Mouse (Mus musculus) limb, embryonic 11.5 days (tissue): ENCODE results near the gene Adcy2. TPM values are rescaled to one million over a fixed set of nuclear protein-coding genes. Genes with fewer than 3 reads are reported as not detected.

Experiments
- ATAC-seq: fragments of 200-750 bp; cut with Nextera tagmentation; 2 replicates; pipeline ENCODE4 v1.8.0; 2017; ENCODE audit warnings: low read depth; ENCODE audit not compliant: insufficient number of reproducible peaks, low FRiP score, low TSS enrichment
- DNase-seq: peaks from one replicate; pipeline ENCODE4 v3.0.0-alpha.2; 2015; ENCODE audit warnings: low spot score
- H3K27ac ChIP-seq: fragments of 300-500 bp; sonication (generic); replicated peaks from 2 replicates; pipeline ENCODE4 v1.5.1; 2014; ENCODE audit warnings: low read depth, mild to moderate bottlenecking, low read length
- H3K27me3 ChIP-seq: fragments of 300-500 bp; sonication (generic); 2 replicates; pipeline ENCODE4 v1.6.1; 2014; ENCODE audit warnings: mild to moderate bottlenecking, low read length, mixed read lengths; ENCODE audit not compliant: control insufficient read depth, insufficient read depth
- H3K36me3 ChIP-seq: fragments of 300-500 bp; sonication (generic); 2 replicates; pipeline ENCODE4 v1.6.1; 2014; ENCODE audit warnings: mild to moderate bottlenecking, low read length, moderate library complexity, mixed read lengths; ENCODE audit not compliant: control insufficient read depth, insufficient read depth
- H3K4me1 ChIP-seq: fragments of 300-500 bp; sonication (generic); 2 replicates; pipeline ENCODE4 v1.6.1; 2014; ENCODE audit warnings: low read length, mixed read lengths; ENCODE audit not compliant: control insufficient read depth, insufficient read depth
- H3K4me2 ChIP-seq: fragments of 300-500 bp; sonication (generic); 2 replicates; pipeline ENCODE4 v1.6.1; 2014; ENCODE audit warnings: low read depth, mild to moderate bottlenecking, moderate library complexity; ENCODE audit not compliant: severe bottlenecking
- H3K4me3 ChIP-seq: fragments of 300-500 bp; sonication (generic); 2 replicates; pipeline ENCODE4 v1.5.1; 2014; ENCODE audit warnings: low read depth, low read length
- H3K9ac ChIP-seq: fragments of 300-500 bp; sonication (generic); 2 replicates; pipeline ENCODE4 v1.6.1; 2014; ENCODE audit warnings: mild to moderate bottlenecking, low read length
- H3K9me3 ChIP-seq: fragments of 300-500 bp; sonication (generic); 2 replicates; pipeline ENCODE4 v1.6.1; 2016; ENCODE audit warnings: low read length; ENCODE audit not compliant: control insufficient read depth
- WGBS: fragments of 180-500 bp; shearing (Covaris S2); extraction: QIAGEN DNeasy Blood & Tissue Kit; methylation state at CpG from one replicate; pipeline ENCODE4 v1.1.7; 2014; 5-methylcytosine and 5-hydroxymethylcytosine counted together
- polyA plus RNA-seq: library from polyadenylated mRNA; unstranded; fragments of >200 nt; fragmentation: Nextera tagmentation; extraction: Ambion mirVana; gene quantifications from 2 replicates; pipeline ENCODE4 v1.2.1, GENCODE M21; 2014

Gene Adcy2
- polyA plus RNA-seq, 1 experiment from 2014 or later, result 3.1 TPM

DNA sequence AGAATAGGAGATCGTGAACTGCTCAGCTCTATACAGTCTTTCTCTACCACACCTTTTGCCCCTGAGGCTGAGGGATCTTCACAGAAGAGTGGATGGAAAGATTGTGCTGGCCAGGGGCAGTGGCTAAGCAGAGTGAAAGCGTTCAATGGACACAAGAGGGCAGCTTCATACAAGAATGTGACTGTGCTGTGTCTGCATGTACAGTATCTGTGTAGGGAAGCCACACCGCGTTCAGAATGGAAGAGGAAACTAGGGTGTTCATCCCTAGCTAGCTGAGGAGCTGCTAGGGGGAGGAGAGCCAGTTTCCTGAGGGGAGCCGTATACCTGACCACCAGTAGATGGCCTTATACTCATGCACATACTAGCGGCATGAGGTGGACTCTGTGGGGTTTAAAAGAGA lies 376.5 kb downstream of the Adcy2 start:
- Histone ChIP-seq H3K36me3 (no peaks in the 10 kb centered on the region), H3K27ac (no peak overlapping the region), H3K9ac (no peak overlapping the region), H3K4me3 (no peak overlapping the region), H3K9me3 (no peaks in the 10 kb centered on the region), H3K27me3 (no peaks in the 10 kb centered on the region), H3K4me1 (no peaks in the 10 kb centered on the region), H3K4me2 (no peak overlapping the region)
- 69% methylated on average over 6 of the region's 6 CpGs for WGBS
- DNase-seq (no peak), ATAC-seq (no peak)

DNA sequence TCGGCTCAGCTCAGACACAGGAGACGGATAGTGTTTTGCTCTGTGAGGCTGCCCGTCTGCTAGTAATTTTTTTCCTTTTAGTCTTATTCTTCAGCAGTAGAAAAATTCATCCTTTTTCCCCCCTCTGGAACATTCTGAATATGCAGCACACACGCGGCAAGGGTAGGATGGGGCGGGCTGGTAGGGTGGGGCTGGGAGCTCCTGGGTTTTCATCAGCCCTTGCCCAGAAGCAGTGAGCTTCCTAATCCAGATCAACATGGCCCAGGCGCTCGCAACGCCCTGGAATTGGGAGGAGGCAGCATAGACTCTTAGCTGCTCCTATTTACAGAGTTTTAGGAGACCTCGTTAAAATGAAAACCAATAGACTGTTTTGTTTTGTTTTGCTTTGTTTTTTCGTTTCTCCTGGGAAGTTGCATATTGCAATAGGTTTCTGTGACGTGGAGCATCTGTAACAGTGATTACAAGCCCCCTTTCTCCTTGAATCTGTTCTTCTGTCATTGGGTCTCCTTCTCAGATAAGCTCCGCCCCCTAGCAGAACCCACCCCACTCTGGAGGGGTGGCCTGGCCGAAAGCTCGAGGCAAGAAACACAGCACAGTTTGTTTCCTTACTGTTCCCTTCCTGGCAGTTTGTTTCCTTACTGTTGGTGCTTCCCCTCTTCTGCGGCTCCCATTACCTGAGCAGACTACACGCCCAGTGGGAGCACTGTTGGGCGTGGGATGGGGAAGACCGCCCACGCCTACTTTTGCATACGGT lies 391.5 kb downstream of the Adcy2 start:
- Histone ChIP-seq H3K4me2 (no peak overlapping the region; the same call in 1 of the 2 replicates), H3K9ac (no peak overlapping the region), H3K27ac (no peak overlapping the region), H3K9me3 (no peaks in the 10 kb centered on the region), H3K4me3 (no peak overlapping the region), H3K36me3 (no peaks in the 10 kb centered on the region), H3K27me3 (no peaks in the 10 kb centered on the region), H3K4me1 (no peaks in the 10 kb centered on the region)
- ATAC-seq (peak; percentile 52), DNase-seq (peak; percentile 41)
- 45% methylated on average over 21 of the region's 21 CpGs for WGBS

DNA sequence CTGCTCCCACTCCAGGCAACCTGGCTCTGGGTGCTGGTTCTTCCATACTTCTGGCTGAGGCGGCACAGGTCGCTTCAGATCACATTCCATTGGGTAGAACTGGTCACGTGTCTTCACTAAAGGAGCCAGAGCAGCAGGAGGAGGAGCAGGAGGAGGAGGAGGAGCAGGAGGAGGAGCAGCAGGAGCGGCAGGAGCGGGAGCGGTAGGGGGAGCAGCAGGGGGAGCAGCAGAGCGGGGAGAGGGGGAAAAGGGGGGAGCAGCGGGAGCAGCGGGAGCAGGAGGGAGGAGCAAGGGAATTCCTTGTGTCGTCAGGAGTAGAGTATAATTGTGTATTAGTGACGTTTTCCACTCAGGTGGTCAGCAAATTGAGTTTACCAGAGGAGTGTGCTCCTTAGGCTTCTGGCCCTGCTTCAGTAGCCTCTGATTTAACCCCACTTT lies 393.6 kb downstream of the Adcy2 start:
- Histone ChIP-seq H3K36me3 (no peaks in the 10 kb centered on the region), H3K4me3 (peak overlapping the region; percentile 4; the same call in 1 of the 2 replicates), H3K27me3 (no peaks in the 10 kb centered on the region), H3K9me3 (no peaks in the 10 kb centered on the region), H3K4me2 (peak overlapping the region; percentile 18; the same call in 1 of the 2 replicates), H3K27ac (no peak overlapping the region), H3K9ac (no peak overlapping the region), H3K4me1 (no peaks in the 10 kb centered on the region)
- ATAC-seq, result peak; percentile 79
- 2% methylated on average over 11 of the region's 11 CpGs for WGBS
- peak; percentile 59 for DNase-seq

DNA sequence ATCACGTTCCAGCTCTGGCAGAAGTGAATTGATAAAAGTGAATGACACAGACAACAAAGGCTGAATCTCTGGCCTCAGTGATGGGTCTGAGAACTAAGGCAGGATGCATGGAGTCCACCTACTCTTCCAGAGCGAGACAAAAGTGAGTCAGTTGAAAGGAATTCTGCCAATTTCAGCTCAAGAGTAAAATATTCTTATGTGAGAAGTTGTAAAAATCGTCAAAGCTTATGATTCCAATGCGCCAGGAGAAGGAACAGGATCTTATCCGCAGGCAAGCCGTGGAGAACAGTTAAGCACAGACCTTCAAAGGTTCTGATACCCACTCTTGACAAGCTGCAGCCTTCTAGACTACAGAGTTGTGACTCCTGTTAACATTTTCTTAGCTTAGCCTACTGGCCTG lies 396.3 kb downstream of the Adcy2 start:
- Histone ChIP-seq H3K27me3 (no peaks in the 10 kb centered on the region), H3K4me2 (no peak overlapping the region), H3K4me3 (no peak overlapping the region), H3K36me3 (no peaks in the 10 kb centered on the region), H3K9ac (no peak overlapping the region), H3K9me3 (no peaks in the 10 kb centered on the region), H3K4me1 (no peaks in the 10 kb centered on the region), H3K27ac (no peak overlapping the region)
- no peak for ATAC-seq
- 79% methylated on average over 6 of the region's 6 CpGs for WGBS
- no peak for DNase-seq

DNA sequence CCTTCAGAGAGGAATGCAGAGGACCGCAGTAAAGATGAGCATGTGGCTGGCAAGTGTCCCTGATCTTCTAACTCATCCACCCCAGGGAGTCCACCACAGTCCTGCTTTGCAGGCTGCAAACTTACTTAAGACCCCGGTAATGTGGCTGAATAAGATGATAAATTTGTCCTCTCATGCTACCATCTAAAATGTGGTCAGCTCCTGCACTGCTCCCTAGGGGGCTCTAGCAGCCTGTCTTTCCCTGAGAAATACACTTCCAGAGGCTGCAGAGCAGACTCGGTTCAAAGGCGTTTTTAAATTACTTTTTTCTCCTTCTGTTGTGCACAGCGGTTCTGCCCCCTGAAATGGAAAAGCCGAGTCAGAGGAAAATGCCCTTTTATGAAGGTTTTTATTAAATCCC lies 398.2 kb downstream of the Adcy2 start:
- no peak overlapping the region for H3K27ac ChIP-seq
- H3K9me3 ChIP-seq, result no peaks in the 10 kb centered on the region
- no peak overlapping the region for H3K4me3 ChIP-seq
- no peaks in the 10 kb centered on the region for H3K4me1 ChIP-seq
- no peak overlapping the region for H3K9ac ChIP-seq
- DNase-seq, result peak; percentile 33
- H3K27me3 ChIP-seq, result no peaks in the 10 kb centered on the region
- WGBS, result 23% methylated on average over 6 of the region's 6 CpGs
- H3K36me3 ChIP-seq, result no peaks in the 10 kb centered on the region
- H3K4me2 ChIP-seq, result no peak overlapping the region
- ATAC-seq, result no peak

DNA sequence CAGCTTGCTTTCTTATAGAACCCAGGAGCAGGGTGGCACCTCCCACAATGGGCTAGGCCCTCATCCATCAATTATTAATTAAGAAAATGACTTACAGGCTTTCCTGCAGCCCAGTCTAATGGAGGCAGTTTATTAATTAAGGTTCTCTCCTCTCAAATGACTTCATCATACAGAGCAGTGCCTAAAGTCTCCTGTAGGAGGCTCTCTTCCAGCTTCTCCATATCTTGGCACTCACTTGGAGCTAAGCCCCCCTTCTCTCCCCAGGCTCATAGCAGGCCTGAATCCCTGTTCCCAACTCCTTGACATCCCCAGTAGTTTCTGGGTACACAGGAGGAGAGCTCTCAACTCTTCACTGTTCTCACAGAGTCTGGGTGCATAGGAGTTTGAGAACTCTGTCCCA lies 400.4 kb downstream of the Adcy2 start:
- no peak overlapping the region for H3K27ac ChIP-seq
- no peaks in the 10 kb centered on the region for H3K9me3 ChIP-seq
- no peaks in the 10 kb centered on the region for H3K4me1 ChIP-seq
- H3K27me3 ChIP-seq, result no peaks in the 10 kb centered on the region
- no peak overlapping the region for H3K4me2 ChIP-seq
- DNase-seq (no peak), ATAC-seq (no peak)
- H3K4me3 ChIP-seq, result no peak overlapping the region
- no peak overlapping the region for H3K9ac ChIP-seq
- H3K36me3 ChIP-seq, result no peaks in the 10 kb centered on the region

DNA sequence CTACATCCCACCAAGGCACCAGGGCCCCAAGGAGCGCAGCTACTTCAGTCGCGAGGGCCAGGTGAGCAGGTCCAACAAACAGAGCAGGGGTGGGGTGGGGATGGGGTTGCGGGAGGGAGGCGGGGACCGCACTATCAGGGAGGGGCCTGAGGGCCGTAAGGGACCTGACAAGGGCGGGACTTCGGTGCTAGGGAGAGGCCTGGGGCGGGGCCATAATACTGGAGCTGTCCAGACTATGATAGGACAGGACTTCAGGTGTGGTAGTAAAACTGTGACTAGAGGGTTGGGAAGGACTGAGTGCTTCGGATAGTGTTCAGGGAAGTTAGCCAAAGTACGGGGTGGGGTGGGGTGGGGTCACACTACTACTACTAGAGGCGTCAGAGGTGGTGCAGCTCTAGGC lies 401.7 kb downstream of the Adcy2 start:
- H3K27ac ChIP-seq, result no peak overlapping the region
- H3K4me3 ChIP-seq, result 0 out of 2 replicates have a peak overlapping the region, but pooled peaks have one; percentile 2
- no peaks in the 10 kb centered on the region for H3K4me1 ChIP-seq
- H3K4me2 ChIP-seq, result peak overlapping the region; percentile 28
- no peaks in the 10 kb centered on the region for H3K9me3 ChIP-seq
- ATAC-seq, result 0 out of 2 replicates have a peak, but pooled peaks have one; percentile 17
- no peaks in the 10 kb centered on the region; the same call in 1 of the 2 replicates for H3K36me3 ChIP-seq
- DNase-seq, result no peak
- H3K27me3 ChIP-seq, result no peaks in the 10 kb centered on the region
- no peak overlapping the region; the same call in 1 of the 2 replicates for H3K9ac ChIP-seq
- 12% methylated on average over 13 of the region's 13 CpGs for whole genome bisulfite sequencing

- WGBS, result 15% methylated on average over 10 of the region's 10 CpGs
- ATAC-seq, result no peak
- H3K27me3 ChIP-seq, result no peaks in the 10 kb centered on the region
- H3K9ac ChIP-seq, result no peak within 1 kb of the TSS; the same call in 1 of the 2 replicates
- no peaks in the 10 kb centered on the region for H3K9me3 ChIP-seq
- DNase-seq, result no peak
- peaks cover 4% of the 10 kb centered on the region for H3K36me3 ChIP-seq
- no peak within 1 kb of the TSS for H3K27ac ChIP-seq
- 0 out of 2 replicates have a peak within 1 kb of the TSS, but pooled peaks have one; percentile 2 for H3K4me3 ChIP-seq
- peak within 1 kb of the TSS; percentile 28 for H3K4me2 ChIP-seq
- no peaks in the 10 kb centered on the region for H3K4me1 ChIP-seq
These were observed 402.1 kb downstream of the Adcy2 start, which contains the start of gene 1700001L19Rik for GRCm38 (mm10) chr13:68597199-68597598. 1700001L19Rik (plus strand) TSS chr13:68597421.
